Mouse (Mus musculus): ENCODE results near the gene Gm37419.

DNA sequence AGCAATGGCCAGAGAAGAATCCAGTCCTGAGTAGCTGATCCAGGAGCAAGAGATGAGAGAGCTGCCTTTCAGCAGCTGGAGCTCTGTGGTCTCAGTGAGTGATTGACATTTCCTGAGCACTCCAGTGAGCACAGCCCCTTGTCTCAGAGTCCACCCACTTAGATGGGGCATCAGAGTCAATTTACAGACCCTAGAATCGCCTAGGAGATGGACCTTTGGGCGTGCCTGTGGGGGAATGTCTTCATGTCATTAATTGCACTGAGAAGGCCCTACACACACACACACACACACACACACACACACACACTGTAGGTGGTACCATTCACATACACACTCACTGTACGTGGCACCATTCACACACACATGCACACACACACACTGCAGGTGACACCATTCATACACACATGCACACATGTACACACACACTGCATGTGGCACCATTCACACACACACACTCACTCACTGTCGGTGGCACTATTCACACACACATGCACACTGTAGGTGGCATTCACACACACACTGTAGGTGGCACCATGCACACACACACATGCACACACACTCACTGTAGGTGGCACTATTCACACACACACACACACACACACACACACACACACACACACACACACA lies 36.1 kb upstream of the Gm37419 start:
- no peak for TF ChIP-seq GATA1 (IDR thresholded peaks at IDR 0.05; ENCODE audit: low read length)
- TF ChIP-seq TAL1 (IDR thresholded peaks at IDR 0.05; ENCODE audit: low read length) = no peak
